Mouse (Mus musculus) neural tube, embryonic 11.5 days (tissue): ENCODE results near the gene Scel. TPM values are rescaled to one million over a fixed set of nuclear protein-coding genes. Genes with fewer than 3 reads are reported as not detected.

ENCODE experiments used
- ATAC-seq: fragments of 200-750 bp; cut with Nextera tagmentation; 2 replicates; pipeline ENCODE4 v1.8.0; 2017; ENCODE audit warnings: moderate number of reproducible peaks, mild to moderate bottlenecking, moderate TSS enrichment, moderate library complexity; ENCODE audit not compliant: insufficient read depth, low FRiP score, low TSS enrichment
- DNase-seq: peaks from one replicate; pipeline ENCODE4 v3.0.0-alpha.2; 2015; ENCODE audit warnings: low spot score
- H3K27ac ChIP-seq: fragments of 300-500 bp; sonication (generic); 2 replicates; pipeline ENCODE4 v1.5.1; 2014; ENCODE audit warnings: low read depth, mild to moderate bottlenecking, low read length
- H3K27me3 ChIP-seq: fragments of 300-500 bp; sonication (generic); 2 replicates; pipeline ENCODE4 v1.6.1; 2014; ENCODE audit warnings: mild to moderate bottlenecking, low read length, mixed read lengths; ENCODE audit not compliant: control insufficient read depth, insufficient read depth
- H3K36me3 ChIP-seq: fragments of 300-500 bp; sonication (generic); 2 replicates; pipeline ENCODE4 v1.6.1; 2014; ENCODE audit warnings: mild to moderate bottlenecking, low read length, moderate library complexity, mixed read lengths; ENCODE audit not compliant: control insufficient read depth, insufficient read depth
- H3K4me1 ChIP-seq: fragments of 300-500 bp; sonication (generic); 2 replicates; pipeline ENCODE4 v1.6.1; 2014; ENCODE audit warnings: low read length, mixed read lengths; ENCODE audit not compliant: control insufficient read depth, insufficient read depth
- H3K4me2 ChIP-seq: fragments of 300-500 bp; sonication (generic); 2 replicates; pipeline ENCODE4 v1.6.1; 2014; ENCODE audit warnings: low read depth, mild to moderate bottlenecking, moderate library complexity
- H3K4me3 ChIP-seq: fragments of 300-500 bp; sonication (generic); 2 replicates; pipeline ENCODE4 v1.5.1; 2014; ENCODE audit warnings: low read depth, low read length
- H3K9ac ChIP-seq: fragments of 300-500 bp; sonication (generic); 2 replicates; pipeline ENCODE4 v1.6.1; 2014; ENCODE audit warnings: mild to moderate bottlenecking, low read length
- H3K9me3 ChIP-seq: fragments of 300-500 bp; sonication (generic); 2 replicates; pipeline ENCODE4 v1.6.1; 2016; ENCODE audit warnings: low read length; ENCODE audit not compliant: control insufficient read depth
- WGBS: fragments of 180-500 bp; shearing (Covaris S2); extraction: QIAGEN DNeasy Blood & Tissue Kit; methylation state at CpG from one replicate; pipeline ENCODE4 v1.1.7; 2014; 5-methylcytosine and 5-hydroxymethylcytosine counted together
- polyA plus RNA-seq: library from polyadenylated mRNA; unstranded; fragments of >200 nt; fragmentation: Nextera tagmentation; extraction: Ambion mirVana; gene quantifications from 2 replicates; pipeline ENCODE4 v1.2.1, GENCODE M21; 2014

Scel gene
- polyA plus RNA-seq, 1 experiment from 2014 or later = 0.36 TPM

DNA sequence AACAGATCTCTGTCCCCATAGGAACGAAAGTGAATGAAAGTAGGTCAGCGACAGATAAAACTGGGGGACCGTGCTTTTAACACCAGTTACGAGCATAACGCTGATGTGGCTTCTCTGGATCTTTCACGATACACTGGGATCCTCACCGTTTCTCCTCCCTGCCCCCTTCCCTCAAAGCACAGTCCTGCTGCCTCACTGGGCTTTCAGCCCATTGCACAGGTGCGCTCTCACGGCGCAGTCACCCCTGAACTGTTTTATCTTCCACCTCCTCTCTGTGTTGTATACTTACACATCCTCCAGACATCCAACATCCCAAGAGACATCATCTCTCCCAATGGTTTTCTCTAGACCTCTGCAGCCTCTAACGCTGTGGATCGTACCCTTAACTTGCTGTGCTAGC, 33.1 kb downstream of the Scel start:
- H3K9ac ChIP-seq = no peak overlapping the region
- H3K4me2 ChIP-seq = no peak overlapping the region
- ATAC-seq (no peak), DNase-seq (no peak)
- no peak overlapping the region for H3K27ac ChIP-seq
- no peaks in the 10 kb centered on the region for H3K27me3 ChIP-seq
- H3K9me3 ChIP-seq = no peaks in the 10 kb centered on the region
- H3K36me3 ChIP-seq = no peaks in the 10 kb centered on the region
- no peaks in the 10 kb centered on the region for H3K4me1 ChIP-seq
- H3K4me3 ChIP-seq = no peak overlapping the region
- WGBS = 91% methylated on average over 12 of the region's 12 CpGs

DNA sequence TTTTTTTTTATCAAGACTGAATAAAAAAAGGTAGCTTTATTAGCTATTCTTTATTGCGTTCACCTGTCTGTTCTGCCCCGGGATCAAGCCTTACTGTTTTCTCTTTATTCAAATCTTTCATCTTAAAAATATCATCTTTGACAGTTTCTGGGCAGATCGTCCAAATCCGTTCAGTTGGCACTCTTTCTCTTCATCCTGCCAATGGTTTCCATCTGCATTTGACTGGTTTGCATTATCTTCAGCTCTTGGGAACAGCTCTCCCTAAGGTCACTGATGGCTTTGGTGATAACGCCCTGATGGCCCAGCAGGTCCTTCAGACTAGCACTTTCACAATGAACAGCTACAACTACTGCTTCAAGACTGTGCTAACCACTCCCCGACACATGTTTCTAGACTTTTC, 35.1 kb downstream of the Scel start:
- no peaks in the 10 kb centered on the region for H3K4me1 ChIP-seq
- H3K27me3 ChIP-seq = no peaks in the 10 kb centered on the region
- H3K4me3 ChIP-seq = no peak overlapping the region
- no peak overlapping the region for H3K9ac ChIP-seq
- H3K4me2 ChIP-seq = no peak overlapping the region
- no peak overlapping the region for H3K27ac ChIP-seq
- DNase-seq = no peak
- H3K36me3 ChIP-seq = no peaks in the 10 kb centered on the region
- no peaks in the 10 kb centered on the region for H3K9me3 ChIP-seq
- no peak for ATAC-seq
- 84% methylated on average over 6 of the region's 6 CpGs for WGBS

GRCm38 (mm10) chr14:103550480-103550879, 37.3 kb downstream of the Scel start:
- Histone ChIP-seq H3K27ac (no peak overlapping the region), H3K4me1 (no peaks in the 10 kb centered on the region), H3K9ac (no peak overlapping the region), H3K9me3 (no peaks in the 10 kb centered on the region), H3K36me3 (no peaks in the 10 kb centered on the region), H3K4me2 (no peak overlapping the region), H3K27me3 (no peaks in the 10 kb centered on the region), H3K4me3 (no peak overlapping the region)
- WGBS = 16% methylated on average over 8 of the region's 8 CpGs
- DNase-seq = peak; percentile 85
- peak; percentile 79 for ATAC-seq

DNA sequence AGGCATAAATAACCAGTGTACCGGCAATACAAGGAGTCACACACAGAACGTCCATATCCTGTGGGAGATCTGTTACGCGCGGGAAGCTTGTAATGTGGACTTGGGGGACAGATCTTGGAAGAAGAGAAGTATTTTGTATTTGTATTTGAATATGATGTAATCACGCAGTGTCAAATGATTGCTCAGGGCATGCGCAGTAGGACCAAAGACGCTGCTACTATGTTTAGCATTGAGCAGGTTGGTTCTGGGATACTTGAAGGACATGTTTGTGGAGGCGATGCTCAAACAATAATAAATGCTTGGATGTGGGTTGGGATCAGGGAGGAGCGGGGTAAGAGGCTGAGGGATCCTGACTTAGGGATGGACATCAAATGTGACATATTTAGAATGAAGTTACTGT, 37.8 kb downstream of the Scel start:
- Histone ChIP-seq H3K4me1 (no peaks in the 10 kb centered on the region), H3K9ac (no peak overlapping the region), H3K27ac (no peak overlapping the region), H3K4me3 (no peak overlapping the region), H3K9me3 (no peaks in the 10 kb centered on the region), H3K27me3 (no peaks in the 10 kb centered on the region), H3K4me2 (no peak overlapping the region), H3K36me3 (no peaks in the 10 kb centered on the region)
- no peak for DNase-seq
- peak; percentile 25; the same call in 1 of the 2 replicates for ATAC-seq
- WGBS = 81% methylated on average over 10 of the region's 10 CpGs

- H3K9me3 ChIP-seq = no peaks in the 10 kb centered on the region
- ATAC-seq = no peak
- WGBS = 77% methylated on average over 4 of the region's 4 CpGs
Observed at GRCm38 (mm10) chr14:103551921-103552320, 38.8 kb downstream of the Scel start.

GRCm38 (mm10) chr14:103552379-103552778, 39.2 kb downstream of the Scel start:
- no peak for DNase-seq
- no peaks in the 10 kb centered on the region for H3K9me3 ChIP-seq
- H3K4me3 ChIP-seq = no peak overlapping the region
- H3K36me3 ChIP-seq = no peaks in the 10 kb centered on the region
- no peak overlapping the region for H3K27ac ChIP-seq
- no peaks in the 10 kb centered on the region for H3K27me3 ChIP-seq
- WGBS = 82% methylated on average over 4 of the region's 4 CpGs
- no peak overlapping the region for H3K4me2 ChIP-seq
- no peak for ATAC-seq
- no peak overlapping the region for H3K9ac ChIP-seq
- H3K4me1 ChIP-seq = no peaks in the 10 kb centered on the region

More at GRCm38 (mm10) chr14:103551921-103552320, 38.8 kb downstream of the Scel start:
- no peak for DNase-seq
- Histone ChIP-seq H3K9ac (no peak overlapping the region), H3K4me3 (no peak overlapping the region), H3K36me3 (no peaks in the 10 kb centered on the region), H3K27me3 (no peaks in the 10 kb centered on the region), H3K4me1 (no peaks in the 10 kb centered on the region), H3K27ac (no peak overlapping the region), H3K4me2 (no peak overlapping the region)

DNA sequence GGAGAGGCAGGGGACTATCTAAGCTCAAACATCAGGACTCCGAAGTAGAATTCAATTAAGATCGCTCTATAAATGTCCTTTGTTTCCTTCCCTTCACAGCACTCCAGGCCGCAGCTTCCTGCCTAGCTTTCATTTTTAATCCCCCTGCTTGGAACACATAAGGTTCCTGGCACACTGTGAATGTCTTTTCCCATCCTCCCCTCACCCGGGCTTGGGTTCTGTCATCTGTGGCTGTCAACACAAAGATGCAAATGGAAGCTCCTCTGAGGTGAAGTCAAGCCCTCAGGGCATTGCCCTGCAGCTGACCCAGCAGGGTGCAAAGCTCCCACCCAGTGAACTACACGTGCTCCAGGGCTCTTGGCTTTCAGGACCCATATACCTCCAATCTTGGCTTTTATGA, 43.5 kb downstream of the Scel start:
- no peak for DNase-seq

GRCm38 (mm10) chr14:103561383-103562096, 48.4 kb downstream of the Scel start:
- Histone ChIP-seq H3K9ac (no peak overlapping the region), H3K4me2 (no peak overlapping the region), H3K36me3 (no peaks in the 10 kb centered on the region), H3K27me3 (no peaks in the 10 kb centered on the region), H3K9me3 (no peaks in the 10 kb centered on the region), H3K4me3 (no peak overlapping the region), H3K4me1 (no peaks in the 10 kb centered on the region), H3K27ac (no peak overlapping the region)
- WGBS = 90% methylated on average over 8 of the region's 8 CpGs
- no peak for ATAC-seq
- no peak for DNase-seq

More for the DNA sequence above, 43.5 kb downstream of the Scel start:
- no peak overlapping the region for H3K9ac ChIP-seq
- WGBS = 56% methylated on average over 5 of the region's 5 CpGs
- H3K36me3 ChIP-seq = no peaks in the 10 kb centered on the region
- H3K4me3 ChIP-seq = no peak overlapping the region
- ATAC-seq = no peak
- no peaks in the 10 kb centered on the region for H3K27me3 ChIP-seq
- no peak overlapping the region for H3K4me2 ChIP-seq
- no peaks in the 10 kb centered on the region for H3K4me1 ChIP-seq
- H3K27ac ChIP-seq = no peak overlapping the region
- no peaks in the 10 kb centered on the region for H3K9me3 ChIP-seq

DNA sequence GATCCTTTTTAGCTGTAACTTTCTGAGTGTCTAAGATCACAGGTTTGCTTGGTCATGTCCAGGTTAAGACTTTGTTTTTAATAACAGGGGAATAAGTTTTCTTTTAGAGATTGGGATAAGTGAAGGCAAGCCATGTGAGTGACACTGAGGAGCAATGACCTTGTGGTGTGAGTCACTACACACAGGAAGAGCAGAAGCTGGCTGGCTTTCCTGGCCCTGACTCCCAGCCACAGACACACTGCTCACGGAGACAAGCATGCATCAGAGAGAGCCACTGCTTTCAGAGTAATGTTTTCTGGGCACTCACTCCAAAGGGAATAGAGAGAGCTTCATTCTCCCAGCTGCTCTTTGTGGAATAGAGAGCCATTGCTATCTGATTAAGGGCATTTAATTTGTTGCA, 54.8 kb downstream of the Scel start:
- no peak overlapping the region for H3K27ac ChIP-seq
- no peak overlapping the region for H3K4me2 ChIP-seq
- ATAC-seq = no peak
- DNase-seq = no peak
- no peak overlapping the region for H3K4me3 ChIP-seq
- H3K27me3 ChIP-seq = no peaks in the 10 kb centered on the region
- WGBS = 63% methylated on average over 1 of the region's 1 CpGs
- H3K36me3 ChIP-seq = no peaks in the 10 kb centered on the region
- no peaks in the 10 kb centered on the region for H3K4me1 ChIP-seq
- no peak overlapping the region for H3K9ac ChIP-seq
- H3K9me3 ChIP-seq = no peaks in the 10 kb centered on the region
